Mouse (Mus musculus) 416B (cell line): ENCODE measurements around the gene Hpse.
A peak's percentile ranks its signal among the peaks of the same experiment; 100 is the strongest.

Experiments
- DNase-seq: peaks from one replicate; pipeline ENCODE4 v3.0.0; 2011; ENCODE audit warnings: low read depth

Hpse gene

GRCm38 (mm10) chr5:100685631-100686030, 33.9 kb downstream of the Hpse start:
- DNase-seq, result peak; percentile 34

- no peak for DNase-seq
These were observed 39.0 kb downstream of the Hpse start for GRCm38 (mm10) chr5:100680542-100680933.

GRCm38 (mm10) chr5:100679911-100680541, 39.5 kb downstream of the Hpse start:
- DNase-seq, result no peak

GRCm38 (mm10) chr5:100674711-100675376, 44.7 kb downstream of the Hpse start, which contains the start of gene Coq2:
TSS of gene Coq2 (minus strand) at chr5:100675140.
- DNase-seq, result peak; percentile 92

- DNase-seq, result peak; percentile 86
These were observed 45.6 kb downstream of the Hpse start for GRCm38 (mm10) chr5:100673745-100674486.

- no peak for DNase-seq
These were observed 47.1 kb downstream of the Hpse start for GRCm38 (mm10) chr5:100672403-100672802.

- DNase-seq, result peak; percentile 79
These were observed 47.6 kb downstream of the Hpse start for GRCm38 (mm10) chr5:100671897-100672296.

- DNase-seq, result peak; percentile 74
These were observed 48.1 kb downstream of the Hpse start for GRCm38 (mm10) chr5:100671398-100671797.

GRCm38 (mm10) chr5:100666965-100667364, 52.6 kb downstream of the Hpse start:
- no peak for DNase-seq

GRCm38 (mm10) chr5:100663854-100664253, 55.7 kb downstream of the Hpse start:
- peak; percentile 80 for DNase-seq

GRCm38 (mm10) chr5:100663011-100663410, 56.5 kb downstream of the Hpse start:
- no peak for DNase-seq

GRCm38 (mm10) chr5:100658460-100658859, 61.1 kb downstream of the Hpse start:
- no peak for DNase-seq

GRCm38 (mm10) chr5:100656352-100656751, 63.2 kb downstream of the Hpse start:
- DNase-seq, result peak; percentile 91

GRCm38 (mm10) chr5:100652327-100652726, 67.2 kb downstream of the Hpse start:
- no peak for DNase-seq

GRCm38 (mm10) chr5:100651486-100651885, 68.0 kb downstream of the Hpse start:
- DNase-seq, result no peak

GRCm38 (mm10) chr5:100650969-100651368, 68.5 kb downstream of the Hpse start:
- DNase-seq, result no peak

GRCm38 (mm10) chr5:100648546-100648945, 71.0 kb downstream of the Hpse start:
- DNase-seq, result no peak

- no peak for DNase-seq
These were observed 71.5 kb downstream of the Hpse start for GRCm38 (mm10) chr5:100648046-100648445.

GRCm38 (mm10) chr5:100646558-100646957, 73.0 kb downstream of the Hpse start:
- DNase-seq, result no peak

- peak; percentile 50 for DNase-seq
These were observed 75.5 kb downstream of the Hpse start for GRCm38 (mm10) chr5:100643991-100644535.

GRCm38 (mm10) chr5:100643253-100643990, 76.1 kb downstream of the Hpse start:
- DNase-seq, result peak; percentile 46

GRCm38 (mm10) chr5:100642316-100642715, 77.2 kb downstream of the Hpse start:
- no peak for DNase-seq
